Mouse (Mus musculus): ENCODE measurements around the gene Vav3. TPM values are rescaled to one million over a fixed set of nuclear protein-coding genes. Genes with fewer than 3 reads are reported as not detected.

Gene Vav3
- polyA plus RNA-seq, 1 experiment from 2014 or later = 27.7 TPM

- H3K4me3 ChIP-seq (ENCODE audit: low read length) = no peak overlapping the region
- H3K4me2 ChIP-seq (replicated peaks; ENCODE audit: low read depth, low read length) = no peak overlapping the region
- H3K27ac ChIP-seq (ENCODE audit: low read length) = no peak overlapping the region
- no peaks in the 10 kb centered on the region for H3K9me3 ChIP-seq (ENCODE audit: low read length)
- WGBS = 76% methylated on average over 2 of the region's 2 CpGs
- no peaks in the 10 kb centered on the region for H3K27me3 ChIP-seq (ENCODE audit: insufficient read depth, low read length)
- H3K36me3 ChIP-seq (ENCODE audit: insufficient read depth, low read length) = no peaks in the 10 kb centered on the region
- no peak overlapping the region for H3K9ac ChIP-seq (replicated peaks; ENCODE audit: low read length)
- ATAC-seq (ENCODE audit: low FRiP score, low TSS enrichment) = no peak
- peaks cover 14% of the 10 kb centered on the region for H3K4me1 ChIP-seq (ENCODE audit: insufficient read depth, low read length)
These were observed 216.9 kb downstream of the Vav3 start for GRCm38 (mm10) chr3:109557329-109557728.

DNA sequence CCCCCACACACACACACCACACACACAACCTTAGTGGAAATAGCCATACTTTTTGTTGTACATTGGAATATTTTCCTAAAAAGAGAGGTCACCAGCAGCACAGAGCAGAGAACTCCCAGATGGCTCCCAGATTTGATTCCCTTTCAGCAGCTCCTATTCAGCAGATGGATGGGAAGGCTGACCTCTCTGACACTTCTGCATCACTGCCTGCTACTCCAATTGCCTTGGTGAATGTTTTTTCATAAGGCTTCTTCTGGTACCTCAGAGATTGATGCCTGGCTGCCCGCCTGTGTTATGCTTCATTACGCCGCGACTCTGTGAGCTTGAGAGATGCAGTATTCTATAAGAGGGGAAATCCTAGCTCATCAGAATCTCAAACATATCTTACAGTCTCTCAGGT, 220.8 kb downstream of the Vav3 start:
- WGBS = 14% methylated on average over 4 of the region's 4 CpGs
- Histone ChIP-seq H3K36me3 (ENCODE audit: insufficient read depth, low read length) (no peaks in the 10 kb centered on the region), H3K9me3 (ENCODE audit: low read length) (no peaks in the 10 kb centered on the region), H3K27me3 (ENCODE audit: insufficient read depth, low read length) (no peaks in the 10 kb centered on the region), H3K4me1 (ENCODE audit: insufficient read depth, low read length) (peaks cover 16% of the 10 kb centered on the region), H3K4me2 (replicated peaks; ENCODE audit: low read depth, low read length) (no peak overlapping the region), H3K27ac (ENCODE audit: low read length) (no peak overlapping the region), H3K9ac (replicated peaks; ENCODE audit: low read length) (no peak overlapping the region), H3K4me3 (ENCODE audit: low read length) (no peak overlapping the region)
- peak; percentile 90 for ATAC-seq (ENCODE audit: low FRiP score, low TSS enrichment)

DNA sequence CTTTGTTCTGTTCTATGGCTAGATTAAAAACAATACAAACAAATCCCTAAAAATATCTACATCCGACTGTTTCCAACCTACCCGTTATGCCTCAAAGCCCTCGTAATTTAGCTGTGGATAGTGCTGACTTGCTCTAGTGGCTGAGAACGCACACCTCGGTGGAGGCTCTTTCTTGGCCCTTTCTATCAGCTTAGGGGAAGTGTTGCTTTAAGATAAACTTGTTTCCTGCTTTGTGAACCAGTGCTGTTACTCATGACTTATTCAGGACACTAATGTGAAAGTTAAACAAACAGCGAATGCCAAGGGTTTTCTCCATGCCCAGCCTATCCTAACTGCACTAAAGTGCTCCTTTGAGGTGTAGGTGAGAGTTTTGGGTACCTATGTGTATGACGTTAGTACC, 221.3 kb downstream of the Vav3 start:
- Histone ChIP-seq H3K27ac (ENCODE audit: low read length) (peak overlapping the region; percentile 61), H3K36me3 (ENCODE audit: insufficient read depth, low read length) (no peaks in the 10 kb centered on the region), H3K9ac (replicated peaks; ENCODE audit: low read length) (no peak overlapping the region), H3K4me3 (ENCODE audit: low read length) (no peak overlapping the region), H3K27me3 (ENCODE audit: insufficient read depth, low read length) (no peaks in the 10 kb centered on the region), H3K9me3 (ENCODE audit: low read length) (no peaks in the 10 kb centered on the region), H3K4me2 (replicated peaks; ENCODE audit: low read depth, low read length) (no peak overlapping the region), H3K4me1 (ENCODE audit: insufficient read depth, low read length) (peaks cover 16% of the 10 kb centered on the region)
- peak; percentile 81; the same call in 1 of the 2 replicates for ATAC-seq (ENCODE audit: low FRiP score, low TSS enrichment)
- 26% methylated on average over 7 of the region's 7 CpGs for WGBS

DNA sequence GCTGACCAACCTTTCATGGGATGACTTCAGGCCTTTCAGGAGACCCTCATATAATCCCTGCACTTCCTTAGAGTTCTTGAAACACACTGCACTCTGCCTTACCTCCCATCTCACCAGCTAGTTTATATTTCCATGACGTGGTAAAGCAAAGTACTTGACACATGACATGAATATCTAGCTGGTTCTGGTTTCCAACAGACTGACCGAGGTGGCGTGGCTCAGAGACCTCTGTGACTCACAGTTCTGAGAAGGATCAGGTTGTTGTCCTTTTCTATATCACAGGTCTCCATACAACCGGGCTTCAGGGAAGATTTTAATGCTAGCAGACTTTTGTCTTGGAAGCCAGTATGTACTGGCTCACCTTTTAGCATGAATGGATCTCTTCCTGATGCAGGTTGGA, 221.8 kb downstream of the Vav3 start:
- Histone ChIP-seq H3K4me2 (replicated peaks; ENCODE audit: low read depth, low read length) (no peak overlapping the region), H3K4me3 (ENCODE audit: low read length) (no peak overlapping the region), H3K27me3 (ENCODE audit: insufficient read depth, low read length) (no peaks in the 10 kb centered on the region), H3K9ac (replicated peaks; ENCODE audit: low read length) (no peak overlapping the region), H3K27ac (ENCODE audit: low read length) (peak overlapping the region; percentile 61), H3K36me3 (ENCODE audit: insufficient read depth, low read length) (no peaks in the 10 kb centered on the region), H3K9me3 (ENCODE audit: low read length) (no peaks in the 10 kb centered on the region), H3K4me1 (ENCODE audit: insufficient read depth, low read length) (peaks cover 16% of the 10 kb centered on the region)
- WGBS = 69% methylated on average over 4 of the region's 4 CpGs
- no peak for ATAC-seq (ENCODE audit: low FRiP score, low TSS enrichment)

GRCm38 (mm10) chr3:109564443-109564842, 224.0 kb downstream of the Vav3 start:
- no peaks in the 10 kb centered on the region for H3K27me3 ChIP-seq (ENCODE audit: insufficient read depth, low read length)
- no peaks in the 10 kb centered on the region for H3K9me3 ChIP-seq (ENCODE audit: low read length)
- H3K27ac ChIP-seq (ENCODE audit: low read length) = no peak overlapping the region
- no peaks in the 10 kb centered on the region for H3K36me3 ChIP-seq (ENCODE audit: insufficient read depth, low read length)
- H3K4me2 ChIP-seq (replicated peaks; ENCODE audit: low read depth, low read length) = no peak overlapping the region
- no peak overlapping the region for H3K9ac ChIP-seq (replicated peaks; ENCODE audit: low read length)
- no peak overlapping the region for H3K4me3 ChIP-seq (ENCODE audit: low read length)
- H3K4me1 ChIP-seq (ENCODE audit: insufficient read depth, low read length) = peaks cover 22% of the 10 kb centered on the region
- 93% methylated on average over 2 of the region's 2 CpGs for WGBS
- no peak for ATAC-seq (ENCODE audit: low FRiP score, low TSS enrichment)

GRCm38 (mm10) chr3:109568542-109569265, 228.3 kb downstream of the Vav3 start:
- H3K4me1 ChIP-seq (ENCODE audit: insufficient read depth, low read length) = peaks cover 10% of the 10 kb centered on the region; the same call in 1 of the 2 replicates
- no peaks in the 10 kb centered on the region for H3K27me3 ChIP-seq (ENCODE audit: insufficient read depth, low read length)
- no peak overlapping the region for H3K9ac ChIP-seq (replicated peaks; ENCODE audit: low read length)
- H3K4me2 ChIP-seq (replicated peaks; ENCODE audit: low read depth, low read length) = no peak overlapping the region
- ATAC-seq (ENCODE audit: low FRiP score, low TSS enrichment) = no peak
- 45% methylated on average over 3 of the region's 3 CpGs for WGBS
- H3K36me3 ChIP-seq (ENCODE audit: insufficient read depth, low read length) = no peaks in the 10 kb centered on the region
- H3K4me3 ChIP-seq (ENCODE audit: low read length) = no peak overlapping the region
- peak overlapping the region; percentile 18; the same call in 1 of the 2 replicates for H3K27ac ChIP-seq (ENCODE audit: low read length)
- H3K9me3 ChIP-seq (ENCODE audit: low read length) = no peaks in the 10 kb centered on the region

GRCm38 (mm10) chr3:109571483-109571882, 231.0 kb downstream of the Vav3 start:
- H3K9me3 ChIP-seq (ENCODE audit: low read length) = no peaks in the 10 kb centered on the region
- WGBS = 83% methylated on average over 1 of the region's 1 CpGs
- no peak overlapping the region for H3K4me2 ChIP-seq (replicated peaks; ENCODE audit: low read depth, low read length)
- no peak overlapping the region for H3K27ac ChIP-seq (ENCODE audit: low read length)
- no peak overlapping the region for H3K4me3 ChIP-seq (ENCODE audit: low read length)
- H3K27me3 ChIP-seq (ENCODE audit: insufficient read depth, low read length) = no peaks in the 10 kb centered on the region
- H3K4me1 ChIP-seq (ENCODE audit: insufficient read depth, low read length) = peaks cover 12% of the 10 kb centered on the region; the same call in 1 of the 2 replicates
- no peak overlapping the region for H3K9ac ChIP-seq (replicated peaks; ENCODE audit: low read length)
- no peak for ATAC-seq (ENCODE audit: low FRiP score, low TSS enrichment)
- H3K36me3 ChIP-seq (ENCODE audit: insufficient read depth, low read length) = no peaks in the 10 kb centered on the region

- H3K4me2 ChIP-seq (replicated peaks; ENCODE audit: low read depth, low read length) = no peak overlapping the region
- 46% methylated on average over 3 of the region's 3 CpGs for WGBS
- peak overlapping the region; percentile 39; the same call in 1 of the 2 replicates for H3K27ac ChIP-seq (ENCODE audit: low read length)
- H3K4me3 ChIP-seq (ENCODE audit: low read length) = no peak overlapping the region
- H3K36me3 ChIP-seq (ENCODE audit: insufficient read depth, low read length) = no peaks in the 10 kb centered on the region
- no peak overlapping the region for H3K9ac ChIP-seq (replicated peaks; ENCODE audit: low read length)
- H3K27me3 ChIP-seq (ENCODE audit: insufficient read depth, low read length) = no peaks in the 10 kb centered on the region
- H3K9me3 ChIP-seq (ENCODE audit: low read length) = no peaks in the 10 kb centered on the region
- ATAC-seq (ENCODE audit: low FRiP score, low TSS enrichment) = 0 out of 2 replicates have a peak, but pooled peaks have one; percentile 63
- peaks cover 12% of the 10 kb centered on the region; the same call in 1 of the 2 replicates for H3K4me1 ChIP-seq (ENCODE audit: insufficient read depth, low read length)
These were observed 232.4 kb downstream of the Vav3 start for GRCm38 (mm10) chr3:109572871-109573270.

DNA sequence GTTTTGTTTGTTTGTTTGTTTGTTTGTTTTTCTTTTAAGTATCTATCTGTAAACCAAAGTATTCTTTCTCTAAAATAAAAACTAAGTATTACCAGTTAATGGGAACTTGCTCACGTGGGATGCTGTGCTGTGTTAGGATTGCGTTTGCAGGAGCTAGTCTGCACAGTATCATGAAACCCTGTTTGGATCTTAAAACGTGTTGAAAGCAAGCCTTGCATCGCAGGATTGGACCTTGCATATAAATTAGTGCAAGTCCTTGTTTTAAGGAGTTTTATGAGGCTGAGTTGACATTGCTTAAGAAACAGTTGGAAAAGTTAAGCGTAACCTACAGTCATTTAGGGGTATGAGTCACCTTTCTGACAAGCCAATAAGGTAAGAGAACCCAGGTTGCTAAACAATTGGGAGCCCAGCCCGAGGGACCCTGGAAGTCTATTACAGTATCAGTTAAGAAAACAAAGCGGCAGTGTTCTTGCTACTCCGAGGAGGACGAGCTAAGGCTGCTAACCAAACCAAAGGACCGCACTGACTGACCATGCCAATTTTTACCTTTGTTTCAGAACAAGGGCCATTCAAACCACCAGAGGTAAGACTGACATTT, 233.2 kb downstream of the Vav3 start:
- Histone ChIP-seq H3K4me2 (replicated peaks; ENCODE audit: low read depth, low read length) (peak overlapping the region; percentile 40), H3K27ac (ENCODE audit: low read length) (peak overlapping the region; percentile 81), H3K4me3 (ENCODE audit: low read length) (peak overlapping the region; percentile 41), H3K4me1 (ENCODE audit: insufficient read depth, low read length) (peaks cover 12% of the 10 kb centered on the region), H3K9ac (replicated peaks; ENCODE audit: low read length) (peak overlapping the region; percentile 68), H3K9me3 (ENCODE audit: low read length) (no peaks in the 10 kb centered on the region), H3K36me3 (ENCODE audit: insufficient read depth, low read length) (no peaks in the 10 kb centered on the region), H3K27me3 (ENCODE audit: insufficient read depth, low read length) (no peaks in the 10 kb centered on the region)
- peak; percentile 84 for ATAC-seq (ENCODE audit: low FRiP score, low TSS enrichment)
- 51% methylated on average over 10 of the region's 10 CpGs for WGBS

DNA sequence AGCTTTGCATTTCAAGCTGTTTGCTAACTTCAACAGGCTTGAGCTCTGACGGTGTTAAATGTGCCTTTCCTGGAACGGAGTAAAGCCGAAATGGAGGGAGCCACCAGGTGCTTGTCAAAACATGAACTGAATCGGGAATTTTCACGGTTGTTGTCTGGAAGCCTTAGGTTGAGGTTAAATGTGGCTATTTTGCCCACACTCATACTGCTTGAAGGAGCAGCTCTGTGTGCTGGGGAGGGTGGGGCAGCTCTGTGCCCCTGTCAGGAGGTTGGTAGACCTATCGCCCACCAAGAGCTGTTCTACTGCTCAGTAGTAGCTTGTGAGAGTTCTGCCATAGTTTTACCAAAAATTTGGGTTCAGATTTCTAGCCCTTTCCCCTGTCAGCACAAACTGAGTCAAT, 233.7 kb downstream of the Vav3 start:
- Histone ChIP-seq H3K36me3 (ENCODE audit: insufficient read depth, low read length) (no peaks in the 10 kb centered on the region), H3K4me3 (ENCODE audit: low read length) (peak overlapping the region; percentile 41), H3K4me2 (replicated peaks; ENCODE audit: low read depth, low read length) (peak overlapping the region; percentile 40), H3K27me3 (ENCODE audit: insufficient read depth, low read length) (no peaks in the 10 kb centered on the region), H3K4me1 (ENCODE audit: insufficient read depth, low read length) (peaks cover 11% of the 10 kb centered on the region), H3K9ac (replicated peaks; ENCODE audit: low read length) (peak overlapping the region; percentile 68), H3K27ac (ENCODE audit: low read length) (peak overlapping the region; percentile 81), H3K9me3 (ENCODE audit: low read length) (no peaks in the 10 kb centered on the region)
- WGBS = 65% methylated on average over 6 of the region's 6 CpGs
- no peak for ATAC-seq (ENCODE audit: low FRiP score, low TSS enrichment)

All from kidney, embryonic 16.5 days (tissue).